Mouse (Mus musculus) heart, embryonic 14.5 days (tissue): ENCODE data around the gene Ntrk2. TPM values are rescaled to one million over a fixed set of nuclear protein-coding genes. Genes with fewer than 3 reads are reported as not detected.

Experiments
- ATAC-seq: fragments of 200-750 bp; cut with Nextera tagmentation; 2 replicates; pipeline ENCODE4 v1.8.0; 2017; ENCODE audit warnings: low read depth, moderate TSS enrichment; ENCODE audit not compliant: insufficient number of reproducible peaks, insufficient read depth, low FRiP score
- H3K27ac ChIP-seq, 2 experiments: fragments of 200-500 bp in 1 of 2; fragments of 300-500 bp in 1 of 2; sonication (generic) in 1 of 2; replicated peaks in 1 of 2; 2 replicates each; pipeline ENCODE4 v1.5.1; 2012 to 2014; ENCODE audit warnings: low read depth in 2 of 2, low read length in 2 of 2, control low read depth in 1 of 2, mild to moderate bottlenecking in 1 of 2, mixed read lengths in 1 of 2; ENCODE audit not compliant: control insufficient read depth in 1 of 2, insufficient read depth in 1 of 2
- H3K27me3 ChIP-seq: fragments of 300-500 bp; sonication (generic); 2 replicates; pipeline ENCODE4 v1.6.1; 2014; ENCODE audit warnings: mild to moderate bottlenecking, low read length, control low read depth; ENCODE audit not compliant: control insufficient read depth, insufficient read depth
- H3K36me3 ChIP-seq: fragments of 300-500 bp; sonication (generic); 2 replicates; pipeline ENCODE4 v1.6.1; 2014; ENCODE audit warnings: mild to moderate bottlenecking, control low read depth, low read length, mixed read lengths; ENCODE audit not compliant: control insufficient read depth, insufficient read depth
- H3K4me1 ChIP-seq, 2 experiments: fragments of 200-500 bp in 1 of 2; fragments of 300-500 bp in 1 of 2; sonication (generic) in 1 of 2; 2 replicates each; pipeline ENCODE4 v1.6.1; 2012 to 2014; ENCODE audit warnings: low read length in 2 of 2, control low read depth in 1 of 2, mixed read lengths in 1 of 2; ENCODE audit not compliant: control insufficient read depth in 2 of 2, insufficient read depth in 2 of 2
- H3K4me2 ChIP-seq: fragments of 300-500 bp; sonication (generic); 2 replicates; pipeline ENCODE4 v1.6.1; 2014; ENCODE audit warnings: mild to moderate bottlenecking, low read length
- H3K4me3 ChIP-seq, 2 experiments: fragments of 200-500 bp in 1 of 2; fragments of 300-500 bp in 1 of 2; sonication (generic) in 1 of 2; 2 replicates each; pipeline ENCODE4 v1.5.1; 2012 to 2014; ENCODE audit warnings: low read length in 2 of 2, mild to moderate bottlenecking in 2 of 2, control low read depth in 1 of 2, low read depth in 1 of 2, moderate library complexity in 1 of 2; ENCODE audit not compliant: control insufficient read depth in 1 of 2, insufficient read depth in 1 of 2
- H3K9ac ChIP-seq: fragments of 300-500 bp; sonication (generic); 2 replicates; pipeline ENCODE4 v1.6.1; 2014; ENCODE audit warnings: mild to moderate bottlenecking, low read length
- H3K9me3 ChIP-seq: fragments of 300-500 bp; sonication (generic); 2 replicates; pipeline ENCODE4 v1.6.1; 2016; ENCODE audit warnings: low read length, control low read depth; ENCODE audit not compliant: control insufficient read depth
- WGBS: fragments of 180-500 bp; shearing (Covaris S2); extraction: QIAGEN DNeasy Blood & Tissue Kit; methylation state at CpG from one replicate; pipeline ENCODE4 v1.1.7; 2014; 5-methylcytosine and 5-hydroxymethylcytosine counted together
- polyA plus RNA-seq: library from polyadenylated mRNA; unstranded; fragments of >200 nt; fragmentation: Nextera tagmentation; extraction: Ambion mirVana; gene quantifications from 2 replicates; pipeline ENCODE4 v1.2.1, GENCODE M21; 2014

Ntrk2 gene
- polyA plus RNA-seq, 1 experiment from 2014 or later, result 4.2 TPM

DNA sequence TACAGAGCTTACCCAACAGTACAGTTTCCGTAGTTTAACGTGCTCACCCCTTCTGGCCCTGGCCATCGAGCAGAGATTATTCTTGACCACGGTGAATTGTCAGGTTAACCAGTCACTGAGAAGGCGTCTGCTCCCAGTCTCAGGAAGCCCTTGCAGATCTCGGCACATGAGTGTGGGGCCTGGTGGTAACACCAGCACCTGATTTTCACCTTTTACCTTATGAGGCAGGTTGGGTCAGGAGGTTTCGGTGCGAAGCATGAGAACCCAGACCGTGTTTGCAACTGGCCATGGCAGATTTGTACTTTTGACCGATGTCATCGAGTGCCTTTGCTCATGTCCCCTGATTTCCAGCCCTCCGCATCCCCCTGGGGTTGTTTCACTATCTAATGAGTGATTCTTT lies 131.5 kb downstream of the Ntrk2 start:
- Histone ChIP-seq H3K27ac (no peak overlapping the region), H3K9ac (no peak overlapping the region), H3K4me3 (no peak overlapping the region), H3K4me2 (no peak overlapping the region), H3K36me3 (no peaks in the 10 kb centered on the region), H3K27me3 (peaks cover 3% of the 10 kb centered on the region; the same call in 1 of the 2 replicates), H3K4me1 (peaks cover 6% of the 10 kb centered on the region in 2 experiments; a peak in 2 of 4 replicates), H3K9me3 (no peaks in the 10 kb centered on the region)
- ATAC-seq, result no peak
- 90% methylated on average over 12 of the region's 12 CpGs for WGBS

- WGBS, result 79% methylated on average over 4 of the region's 4 CpGs
- no peak for ATAC-seq
- Histone ChIP-seq H3K9ac (no peak overlapping the region), H3K27ac (no peak overlapping the region), H3K36me3 (no peaks in the 10 kb centered on the region), H3K27me3 (peaks cover 3% of the 10 kb centered on the region; the same call in 1 of the 2 replicates), H3K4me1 (peaks cover 6% of the 10 kb centered on the region in 2 experiments; a peak in 2 of 4 replicates), H3K4me3 (no peak overlapping the region), H3K4me2 (no peak overlapping the region), H3K9me3 (no peaks in the 10 kb centered on the region)
These were observed 132.1 kb downstream of the Ntrk2 start for GRCm38 (mm10) chr13:58938464-58938863.

DNA sequence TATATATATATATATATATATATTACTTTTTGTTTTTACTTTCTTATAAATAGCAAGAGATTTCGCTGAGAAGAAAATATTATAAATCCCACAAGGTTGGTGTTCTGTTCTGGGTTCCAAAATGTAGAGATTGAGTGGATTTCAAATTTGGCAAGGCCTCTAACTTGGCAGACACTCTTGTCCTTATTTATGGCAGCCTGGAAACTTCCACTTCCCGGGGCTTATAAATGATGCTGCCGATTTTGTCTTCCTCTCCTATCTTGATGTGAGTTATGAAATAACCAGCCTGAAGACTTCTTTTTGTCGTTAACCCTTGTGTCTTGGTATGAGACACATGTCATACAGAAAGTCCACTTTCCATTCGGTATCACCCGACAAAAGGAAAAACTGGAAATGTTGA lies 133.8 kb downstream of the Ntrk2 start:
- H3K27me3 ChIP-seq, result no peaks in the 10 kb centered on the region
- 77% methylated on average over 6 of the region's 6 CpGs for WGBS
- H3K9ac ChIP-seq, result no peak overlapping the region
- peaks cover 6% of the 10 kb centered on the region in 2 experiments; a peak in 2 of 4 replicates for H3K4me1 ChIP-seq
- H3K9me3 ChIP-seq, result no peaks in the 10 kb centered on the region
- no peak overlapping the region for H3K4me2 ChIP-seq
- no peak overlapping the region for H3K27ac ChIP-seq
- H3K36me3 ChIP-seq, result no peaks in the 10 kb centered on the region
- no peak overlapping the region for H3K4me3 ChIP-seq
- no peak for ATAC-seq

DNA sequence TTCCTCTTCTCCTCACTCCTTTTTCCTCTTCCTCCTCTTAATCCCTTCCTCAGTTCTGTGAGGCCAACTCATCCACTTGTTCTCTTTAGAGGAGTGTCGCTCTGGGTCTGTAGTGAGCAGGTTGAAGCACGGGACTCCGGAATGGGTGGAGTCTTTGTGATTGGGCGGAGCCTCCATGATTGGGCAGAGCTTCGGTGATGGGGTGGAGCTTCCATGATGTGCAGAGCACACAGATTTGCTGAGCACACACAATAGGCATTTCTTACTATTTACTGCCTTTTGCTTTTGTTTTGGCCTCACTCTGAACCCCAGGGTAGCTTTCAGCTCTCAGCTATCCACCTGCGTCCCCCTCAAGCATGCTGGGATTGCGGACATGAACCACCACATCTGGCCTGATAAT lies 134.4 kb downstream of the Ntrk2 start:
- no peaks in the 10 kb centered on the region for H3K9me3 ChIP-seq
- H3K4me3 ChIP-seq, result no peak overlapping the region
- ATAC-seq, result no peak
- H3K9ac ChIP-seq, result no peak overlapping the region
- H3K4me1 ChIP-seq, result peaks cover 5 to 6% of the 10 kb centered on the region in 2 experiments; a peak in 2 of 4 replicates
- H3K4me2 ChIP-seq, result no peak overlapping the region
- WGBS, result 44% methylated on average over 7 of the region's 7 CpGs
- H3K36me3 ChIP-seq, result no peaks in the 10 kb centered on the region
- H3K27me3 ChIP-seq, result no peaks in the 10 kb centered on the region
- H3K27ac ChIP-seq, result no peak overlapping the region

DNA sequence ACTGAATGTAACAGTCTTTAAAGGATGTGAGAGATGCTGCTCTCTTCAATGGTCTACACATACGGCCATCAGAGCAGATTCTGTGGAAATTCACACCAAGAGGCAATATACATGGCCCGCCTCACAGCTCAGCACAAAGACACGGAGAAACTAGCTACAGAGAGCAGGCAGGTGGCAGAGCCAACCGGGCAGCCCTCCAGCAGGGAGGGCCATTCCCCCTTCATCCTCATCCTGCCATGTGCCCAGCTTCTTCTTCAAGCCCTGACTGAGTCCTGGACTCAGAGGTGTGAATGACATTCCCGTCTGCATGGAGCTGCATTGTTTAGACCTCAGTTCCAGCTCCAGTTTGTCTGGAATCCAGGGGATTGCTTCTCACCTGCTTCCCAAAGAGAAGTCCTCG lies 139.4 kb downstream of the Ntrk2 start:
- Histone ChIP-seq H3K36me3 (no peaks in the 10 kb centered on the region), H3K4me1 (no peaks in the 10 kb centered on the region), H3K9ac (no peak overlapping the region), H3K27ac (no peak overlapping the region), H3K27me3 (no peaks in the 10 kb centered on the region), H3K9me3 (no peaks in the 10 kb centered on the region), H3K4me3 (no peak overlapping the region), H3K4me2 (no peak overlapping the region)
- 73% methylated on average over 6 of the region's 6 CpGs for WGBS
- ATAC-seq, result no peak

GRCm38 (mm10) chr13:58946589-58946988 lies 140.2 kb downstream of the Ntrk2 start:
- no peak overlapping the region for H3K4me2 ChIP-seq
- no peaks in the 10 kb centered on the region for H3K9me3 ChIP-seq
- H3K36me3 ChIP-seq, result no peaks in the 10 kb centered on the region
- 92% methylated on average over 6 of the region's 6 CpGs for WGBS
- no peak overlapping the region for H3K27ac ChIP-seq
- H3K4me1 ChIP-seq, result no peaks in the 10 kb centered on the region
- H3K27me3 ChIP-seq, result no peaks in the 10 kb centered on the region
- no peak overlapping the region for H3K9ac ChIP-seq
- no peak for ATAC-seq
- no peak overlapping the region for H3K4me3 ChIP-seq

DNA sequence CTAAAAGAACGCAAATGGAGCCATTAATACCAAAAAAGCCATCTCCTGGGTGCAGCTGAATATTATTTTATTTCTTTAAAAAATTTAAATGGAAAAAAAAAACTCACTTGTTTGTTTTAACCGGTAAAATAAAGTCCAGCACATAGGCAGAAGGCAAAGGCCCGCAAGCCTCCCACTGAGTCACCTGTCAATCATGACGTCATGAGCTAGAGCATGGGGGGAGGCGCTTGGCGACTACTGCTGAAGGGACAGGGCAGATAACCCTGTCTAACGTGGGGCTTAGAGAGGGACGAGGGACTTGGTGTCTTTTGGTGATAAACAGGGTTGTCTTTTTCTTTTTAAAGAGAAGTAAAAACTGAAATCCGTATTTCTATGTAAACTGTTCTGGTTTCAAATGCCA lies 140.7 kb downstream of the Ntrk2 start:
- no peaks in the 10 kb centered on the region for H3K4me1 ChIP-seq
- no peaks in the 10 kb centered on the region for H3K36me3 ChIP-seq
- no peaks in the 10 kb centered on the region for H3K27me3 ChIP-seq
- no peak for ATAC-seq
- H3K4me2 ChIP-seq, result no peak overlapping the region
- H3K4me3 ChIP-seq, result no peak overlapping the region
- H3K9me3 ChIP-seq, result no peaks in the 10 kb centered on the region
- no peak overlapping the region for H3K9ac ChIP-seq
- no peak overlapping the region for H3K27ac ChIP-seq
- 29% methylated on average over 9 of the region's 9 CpGs for WGBS

- Histone ChIP-seq H3K27me3 (0 out of 2 replicates have a peak, but pooled peaks cover 3% of the 10 kb centered on the region), H3K4me3 (no peak overlapping the region), H3K27ac (no peak overlapping the region), H3K9ac (no peak overlapping the region), H3K4me2 (no peak overlapping the region), H3K36me3 (no peaks in the 10 kb centered on the region), H3K9me3 (no peaks in the 10 kb centered on the region), H3K4me1 (peaks cover 5 to 9% of the 10 kb centered on the region in 2 experiments; a peak in 2 of 4 replicates)
- ATAC-seq, result no peak
- 21% methylated on average over 4 of the region's 4 CpGs for WGBS
These were observed 148.0 kb downstream of the Ntrk2 start for GRCm38 (mm10) chr13:58954331-58954730.
